Mouse (Mus musculus): ENCODE measurements around the gene Usp39. TPM values are rescaled to one million over a fixed set of nuclear protein-coding genes. Genes with fewer than 3 reads are reported as not detected.

The Usp39 gene
- polyA plus RNA-seq, 1 experiment = 17.8 TPM

GRCm38 (mm10) chr6:72322936-72323335 lies 22.0 kb downstream of the Usp39 start:
- no peak overlapping the region for H3K4me3 ChIP-seq (ENCODE audit: insufficient read depth, low read depth, low read length)
- no peaks in the 10 kb centered on the region for H3K27me3 ChIP-seq (replicated peaks; ENCODE audit: control insufficient read depth, insufficient read depth, low read length)
- over 99% methylated on average over 3 of the region's 3 CpGs for WGBS
- no peak overlapping the region for H3K27ac ChIP-seq (ENCODE audit: insufficient read depth, low read depth, low read length)
- H3K36me3 ChIP-seq (ENCODE audit: control insufficient read depth, insufficient read depth, low read length) = peaks cover 10% of the 10 kb centered on the region
- TF ChIP-seq POLR2A (IDR thresholded peaks at IDR 0.05; ENCODE audit: low read depth, low read length) = no peak
- TF ChIP-seq CTCF (conservative IDR thresholded peaks at IDR 0.05; ENCODE audit: insufficient read depth, insufficient read length, low read depth, low read length) = no peak
- H3K4me1 ChIP-seq (ENCODE audit: control insufficient read depth, insufficient read depth, low read length) = no peaks in the 10 kb centered on the region
- DNase-seq = no peak

GRCm38 (mm10) chr6:72319019-72319418 lies 26.0 kb downstream of the Usp39 start:
- Histone ChIP-seq H3K4me1 (ENCODE audit: control insufficient read depth, insufficient read depth, low read length) (no peaks in the 10 kb centered on the region; the same call in 1 of the 2 replicates), H3K4me3 (ENCODE audit: insufficient read depth, low read depth, low read length) (no peak overlapping the region), H3K27me3 (replicated peaks; ENCODE audit: control insufficient read depth, insufficient read depth, low read length) (no peaks in the 10 kb centered on the region), H3K27ac (ENCODE audit: insufficient read depth, low read depth, low read length) (no peak overlapping the region), H3K36me3 (ENCODE audit: control insufficient read depth, insufficient read depth, low read length) (peaks cover 3% of the 10 kb centered on the region; the same call in 1 of the 2 replicates)
- TF ChIP-seq CTCF (conservative IDR thresholded peaks at IDR 0.05; ENCODE audit: insufficient read depth, insufficient read length, low read depth, low read length) (peak; percentile 39; the same call in 1 of the 2 replicates), POLR2A (IDR thresholded peaks at IDR 0.05; ENCODE audit: low read depth, low read length) (no peak)
- WGBS = 73% methylated on average over 11 of the region's 11 CpGs
- peak; percentile 57 for DNase-seq

GRCm38 (mm10) chr6:72318440-72318839 lies 26.5 kb downstream of the Usp39 start:
- H3K27ac ChIP-seq (ENCODE audit: insufficient read depth, low read depth, low read length) = no peak overlapping the region
- no peak overlapping the region for H3K4me3 ChIP-seq (ENCODE audit: insufficient read depth, low read depth, low read length)
- H3K36me3 ChIP-seq (ENCODE audit: control insufficient read depth, insufficient read depth, low read length) = peaks cover 3% of the 10 kb centered on the region; the same call in 1 of the 2 replicates
- WGBS = 79% methylated on average over 5 of the region's 5 CpGs
- no peak for TF ChIP-seq CTCF (conservative IDR thresholded peaks at IDR 0.05; ENCODE audit: insufficient read depth, insufficient read length, low read depth, low read length)
- no peak for TF ChIP-seq POLR2A (IDR thresholded peaks at IDR 0.05; ENCODE audit: low read depth, low read length)
- DNase-seq = no peak
- no peaks in the 10 kb centered on the region for H3K27me3 ChIP-seq (replicated peaks; ENCODE audit: control insufficient read depth, insufficient read depth, low read length)
- no peaks in the 10 kb centered on the region; the same call in 1 of the 2 replicates for H3K4me1 ChIP-seq (ENCODE audit: control insufficient read depth, insufficient read depth, low read length)

GRCm38 (mm10) chr6:72316044-72316443 lies 28.9 kb downstream of the Usp39 start:
- Histone ChIP-seq H3K36me3 (ENCODE audit: control insufficient read depth, insufficient read depth, low read length) (0 out of 2 replicates have a peak, but pooled peaks cover 3% of the 10 kb centered on the region), H3K4me1 (ENCODE audit: control insufficient read depth, insufficient read depth, low read length) (no peaks in the 10 kb centered on the region; the same call in 1 of the 2 replicates), H3K4me3 (ENCODE audit: insufficient read depth, low read depth, low read length) (no peak overlapping the region), H3K27me3 (replicated peaks; ENCODE audit: control insufficient read depth, insufficient read depth, low read length) (no peaks in the 10 kb centered on the region), H3K27ac (ENCODE audit: insufficient read depth, low read depth, low read length) (no peak overlapping the region)
- DNase-seq = no peak
- TF ChIP-seq CTCF (conservative IDR thresholded peaks at IDR 0.05; ENCODE audit: insufficient read depth, insufficient read length, low read depth, low read length) (no peak), POLR2A (IDR thresholded peaks at IDR 0.05; ENCODE audit: low read depth, low read length) (no peak)
- 66% methylated on average over 1 of the region's 1 CpGs for WGBS

- 83% methylated on average over 2 of the region's 2 CpGs for WGBS
- H3K27ac ChIP-seq (ENCODE audit: insufficient read depth, low read depth, low read length) = no peak overlapping the region
Observed at GRCm38 (mm10) chr6:72315384-72315783, 29.6 kb downstream of the Usp39 start.

GRCm38 (mm10) chr6:72313124-72313867 lies 31.7 kb downstream of the Usp39 start:
- Histone ChIP-seq H3K36me3 (ENCODE audit: control insufficient read depth, insufficient read depth, low read length) (no peaks in the 10 kb centered on the region), H3K27ac (ENCODE audit: insufficient read depth, low read depth, low read length) (no peak overlapping the region), H3K4me3 (ENCODE audit: insufficient read depth, low read depth, low read length) (no peak overlapping the region), H3K27me3 (replicated peaks; ENCODE audit: control insufficient read depth, insufficient read depth, low read length) (no peaks in the 10 kb centered on the region), H3K4me1 (ENCODE audit: control insufficient read depth, insufficient read depth, low read length) (no peaks in the 10 kb centered on the region; the same call in 1 of the 2 replicates)
- TF ChIP-seq POLR2A (IDR thresholded peaks at IDR 0.05; ENCODE audit: low read depth, low read length) = no peak
- no peak for TF ChIP-seq CTCF (conservative IDR thresholded peaks at IDR 0.05; ENCODE audit: insufficient read depth, insufficient read length, low read depth, low read length)
- no peak for DNase-seq
- 84% methylated on average over 11 of the region's 11 CpGs for WGBS

More at GRCm38 (mm10) chr6:72315384-72315783, 29.6 kb downstream of the Usp39 start:
- Histone ChIP-seq H3K27me3 (replicated peaks; ENCODE audit: control insufficient read depth, insufficient read depth, low read length) (no peaks in the 10 kb centered on the region), H3K36me3 (ENCODE audit: control insufficient read depth, insufficient read depth, low read length) (0 out of 2 replicates have a peak, but pooled peaks cover 3% of the 10 kb centered on the region), H3K4me3 (ENCODE audit: insufficient read depth, low read depth, low read length) (no peak overlapping the region), H3K4me1 (ENCODE audit: control insufficient read depth, insufficient read depth, low read length) (no peaks in the 10 kb centered on the region; the same call in 1 of the 2 replicates)
- DNase-seq = no peak
- TF ChIP-seq CTCF (conservative IDR thresholded peaks at IDR 0.05; ENCODE audit: insufficient read depth, insufficient read length, low read depth, low read length) (no peak), POLR2A (IDR thresholded peaks at IDR 0.05; ENCODE audit: low read depth, low read length) (no peak)

GRCm38 (mm10) chr6:72312198-72312597 lies 32.8 kb downstream of the Usp39 start:
- Histone ChIP-seq H3K4me3 (ENCODE audit: insufficient read depth, low read depth, low read length) (no peak overlapping the region), H3K36me3 (ENCODE audit: control insufficient read depth, insufficient read depth, low read length) (no peaks in the 10 kb centered on the region), H3K4me1 (ENCODE audit: control insufficient read depth, insufficient read depth, low read length) (no peaks in the 10 kb centered on the region; the same call in 1 of the 2 replicates), H3K27me3 (replicated peaks; ENCODE audit: control insufficient read depth, insufficient read depth, low read length) (no peaks in the 10 kb centered on the region), H3K27ac (ENCODE audit: insufficient read depth, low read depth, low read length) (no peak overlapping the region)
- TF ChIP-seq CTCF (conservative IDR thresholded peaks at IDR 0.05; ENCODE audit: insufficient read depth, insufficient read length, low read depth, low read length) (no peak), POLR2A (IDR thresholded peaks at IDR 0.05; ENCODE audit: low read depth, low read length) (no peak)
- WGBS = 85% methylated on average over 3 of the region's 3 CpGs
- DNase-seq = no peak
